Mouse (Mus musculus): ENCODE data around the gene Ikbke. TPM values are rescaled to one million over a fixed set of nuclear protein-coding genes. Genes with fewer than 3 reads are reported as not detected.

The Ikbke gene
- polyA plus RNA-seq, 1 experiment, result 1.9 TPM

DNA sequence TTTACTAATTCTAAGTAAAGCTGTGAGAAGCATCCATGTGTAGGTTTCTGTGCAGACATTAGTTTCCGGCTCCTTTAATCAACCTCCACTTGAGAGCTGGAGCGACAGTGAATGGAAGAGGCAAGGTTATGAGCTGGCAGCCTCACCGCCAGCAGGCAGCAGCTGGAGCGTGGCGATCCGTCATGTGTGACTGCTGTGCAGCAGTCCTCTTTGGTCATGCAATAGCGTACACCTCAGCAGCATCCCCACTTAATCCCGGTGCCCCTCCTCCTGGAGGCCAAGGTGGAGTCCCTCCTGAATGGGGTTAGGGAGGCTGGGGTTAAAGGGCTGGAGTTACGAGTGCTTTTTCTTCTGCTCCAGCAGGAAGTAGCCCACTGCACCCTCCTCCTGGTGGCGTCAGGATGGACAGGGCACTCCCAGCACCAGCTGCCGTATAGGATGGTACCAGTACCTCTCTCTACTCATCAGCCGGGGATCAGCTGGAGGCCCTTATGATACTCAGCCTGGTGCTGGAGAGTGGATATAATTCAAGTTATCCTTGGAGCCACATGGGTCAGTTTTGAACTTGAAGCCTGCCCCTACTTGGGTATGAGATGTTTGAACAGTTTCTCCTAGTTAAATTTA, 54.4 kb downstream of the Ikbke start:
- Histone ChIP-seq H3K4me1 (ENCODE audit: control insufficient read depth, insufficient read depth, low read length) (peaks cover 3% of the 10 kb centered on the region), H3K4me3 (ENCODE audit: insufficient read depth, low read length) (no peak overlapping the region), H3K27ac (ENCODE audit: insufficient read depth, low read length) (no peak overlapping the region)
- TF ChIP-seq CTCF (IDR thresholded peaks at IDR 0.05; ENCODE audit: extremely low read depth, insufficient read depth, low read length) (no peak), POLR2A (IDR thresholded peaks at IDR 0.05; ENCODE audit: extremely low read depth, insufficient read depth, low read length) (no peak)

DNA sequence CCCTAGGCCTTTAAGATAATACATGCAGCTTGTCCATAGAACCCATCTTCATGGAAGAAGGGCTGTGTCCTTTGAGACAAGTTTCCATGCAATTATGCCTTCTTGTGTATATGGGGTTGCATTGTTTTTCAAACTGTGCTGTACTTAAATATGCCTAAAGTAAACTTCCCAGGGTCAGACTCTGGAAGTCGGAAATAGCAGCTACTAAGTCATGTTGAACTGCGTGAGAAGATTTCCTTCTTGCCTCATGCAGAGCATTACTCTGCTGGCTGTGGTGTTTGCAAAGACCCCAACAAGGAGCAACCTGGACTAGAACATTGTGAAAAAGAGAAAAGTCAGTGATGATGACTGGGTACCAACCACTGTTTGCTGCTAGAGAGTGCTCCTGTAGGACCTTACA, 56.1 kb downstream of the Ikbke start:
- Histone ChIP-seq H3K27ac (ENCODE audit: insufficient read depth, low read length) (no peak overlapping the region), H3K4me1 (ENCODE audit: control insufficient read depth, insufficient read depth, low read length) (peaks cover 3% of the 10 kb centered on the region), H3K4me3 (ENCODE audit: insufficient read depth, low read length) (no peak overlapping the region)
- TF ChIP-seq POLR2A (IDR thresholded peaks at IDR 0.05; ENCODE audit: extremely low read depth, insufficient read depth, low read length) (no peak), CTCF (IDR thresholded peaks at IDR 0.05; ENCODE audit: extremely low read depth, insufficient read depth, low read length) (no peak)

DNA sequence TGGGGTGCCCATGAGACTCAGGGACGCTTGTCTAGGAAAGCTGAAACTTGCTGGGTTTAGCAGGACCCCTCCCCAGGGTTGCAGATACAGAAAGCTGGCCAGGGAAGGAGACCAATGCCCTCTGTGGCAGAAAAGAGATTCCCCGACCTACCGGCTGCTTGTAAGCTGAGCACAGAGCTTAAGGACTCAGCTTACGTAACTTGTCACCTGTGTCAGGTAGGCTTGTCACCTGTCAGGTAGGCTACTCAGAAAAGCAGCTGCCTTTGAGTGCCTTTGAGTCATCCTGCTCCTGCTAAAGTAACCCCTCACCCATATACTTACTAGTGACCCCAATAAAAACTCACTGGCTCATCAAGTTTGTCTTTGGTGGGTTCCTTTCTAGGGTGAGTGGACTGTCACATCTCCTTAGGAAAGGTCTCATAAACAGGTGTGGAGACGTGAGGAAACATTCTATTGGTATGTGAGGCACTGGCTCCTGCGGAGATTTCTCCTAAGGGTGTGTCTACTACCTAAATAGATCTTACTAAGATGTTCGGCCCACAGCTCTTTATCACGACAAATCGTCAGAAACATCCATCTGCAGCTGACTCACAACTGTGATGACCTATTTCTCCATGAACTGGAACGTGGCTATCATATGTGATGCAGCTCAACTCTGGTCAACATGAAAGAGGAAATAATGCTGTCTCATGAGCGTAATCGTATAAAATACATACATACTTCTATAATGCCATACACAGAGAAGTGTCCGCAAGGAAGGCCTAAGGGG, 57.4 kb downstream of the Ikbke start:
- TF ChIP-seq POLR2A (IDR thresholded peaks at IDR 0.05; ENCODE audit: extremely low read depth, insufficient read depth, low read length), result no peak
- Histone ChIP-seq H3K27ac (ENCODE audit: insufficient read depth, low read length) (no peak overlapping the region), H3K4me1 (ENCODE audit: control insufficient read depth, insufficient read depth, low read length) (peaks cover 3% of the 10 kb centered on the region; the same call in 1 of the 2 replicates), H3K4me3 (ENCODE audit: insufficient read depth, low read length) (no peak overlapping the region)

DNA sequence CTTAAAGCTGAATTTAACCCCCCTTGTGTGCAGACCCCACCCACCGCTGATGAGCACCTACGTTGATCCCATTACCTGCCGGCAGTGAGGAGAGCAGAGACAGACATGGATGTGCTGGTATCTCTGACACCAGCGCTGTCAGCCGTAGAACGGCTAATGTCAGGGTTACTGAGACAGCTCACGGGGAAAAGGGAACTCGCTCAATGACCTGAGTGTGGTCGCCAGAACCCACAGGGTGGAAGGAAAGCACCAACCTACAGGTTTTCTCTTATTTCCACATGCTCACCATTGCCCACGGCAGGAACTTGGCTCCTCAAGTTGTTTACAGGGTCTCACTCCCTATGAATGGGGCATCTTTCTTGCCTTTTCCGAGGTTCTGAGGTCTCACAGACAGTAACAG, 60.5 kb downstream of the Ikbke start:
- H3K27ac ChIP-seq (ENCODE audit: insufficient read depth, low read length), result no peak overlapping the region
- H3K4me1 ChIP-seq (ENCODE audit: control insufficient read depth, insufficient read depth, low read length), result peaks cover 3% of the 10 kb centered on the region; the same call in 1 of the 2 replicates
- H3K4me3 ChIP-seq (ENCODE audit: insufficient read depth, low read length), result no peak overlapping the region
- TF ChIP-seq POLR2A (IDR thresholded peaks at IDR 0.05; ENCODE audit: extremely low read depth, insufficient read depth, low read length) (no peak), CTCF (IDR thresholded peaks at IDR 0.05; ENCODE audit: extremely low read depth, insufficient read depth, low read length) (no peak)

DNA sequence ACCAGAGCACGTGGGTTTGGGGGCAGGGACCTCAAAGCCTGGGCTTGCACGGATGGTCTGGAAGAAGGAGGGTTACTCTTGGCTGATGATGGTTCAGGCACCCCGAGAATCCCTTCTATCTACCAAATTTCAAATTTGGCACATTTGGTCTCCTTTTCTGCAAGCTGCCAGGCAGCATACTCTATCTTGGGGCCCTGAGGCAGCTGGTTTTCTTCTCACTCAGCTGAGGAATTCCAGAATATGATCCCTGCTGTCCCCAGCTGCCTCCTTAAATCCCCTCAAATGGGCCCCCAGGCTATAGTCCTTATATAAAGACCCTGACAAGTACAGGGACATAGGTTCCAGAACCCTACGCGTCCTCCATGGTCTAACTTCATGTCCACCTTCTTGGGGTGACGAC, 66.0 kb downstream of the Ikbke start:
- H3K4me3 ChIP-seq (ENCODE audit: insufficient read depth, low read length), result no peak overlapping the region
- H3K4me1 ChIP-seq (ENCODE audit: control insufficient read depth, insufficient read depth, low read length), result no peaks in the 10 kb centered on the region
- H3K27ac ChIP-seq (ENCODE audit: insufficient read depth, low read length), result no peak overlapping the region
- no peak for TF ChIP-seq POLR2A (IDR thresholded peaks at IDR 0.05; ENCODE audit: extremely low read depth, insufficient read depth, low read length)
- TF ChIP-seq CTCF (IDR thresholded peaks at IDR 0.05; ENCODE audit: extremely low read depth, insufficient read depth, low read length), result no peak

DNA sequence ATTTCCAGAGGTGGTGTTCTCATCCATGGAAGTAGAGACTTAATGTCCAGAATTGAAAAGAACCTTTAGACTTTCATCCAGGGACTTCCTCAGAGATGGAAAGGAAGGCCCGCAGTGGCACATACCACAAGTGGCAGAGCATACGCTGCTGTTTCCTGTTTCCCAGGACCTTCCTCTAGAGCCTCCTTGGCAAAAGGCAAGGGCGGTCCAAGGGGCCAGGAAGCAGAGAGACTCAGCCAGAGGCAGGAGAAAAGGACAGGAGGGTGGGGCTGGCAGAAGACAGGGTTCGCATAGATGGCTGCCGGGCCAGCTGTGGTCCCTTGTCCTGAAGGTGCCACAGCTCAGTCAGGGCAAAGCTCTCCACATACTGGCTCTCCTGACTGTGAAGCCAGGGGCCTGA, 66.5 kb downstream of the Ikbke start:
- H3K4me1 ChIP-seq (ENCODE audit: control insufficient read depth, insufficient read depth, low read length), result no peaks in the 10 kb centered on the region
- no peak overlapping the region for H3K4me3 ChIP-seq (ENCODE audit: insufficient read depth, low read length)
- no peak overlapping the region for H3K27ac ChIP-seq (ENCODE audit: insufficient read depth, low read length)
- no peak for TF ChIP-seq CTCF (IDR thresholded peaks at IDR 0.05; ENCODE audit: extremely low read depth, insufficient read depth, low read length)
- TF ChIP-seq POLR2A (IDR thresholded peaks at IDR 0.05; ENCODE audit: extremely low read depth, insufficient read depth, low read length), result no peak

DNA sequence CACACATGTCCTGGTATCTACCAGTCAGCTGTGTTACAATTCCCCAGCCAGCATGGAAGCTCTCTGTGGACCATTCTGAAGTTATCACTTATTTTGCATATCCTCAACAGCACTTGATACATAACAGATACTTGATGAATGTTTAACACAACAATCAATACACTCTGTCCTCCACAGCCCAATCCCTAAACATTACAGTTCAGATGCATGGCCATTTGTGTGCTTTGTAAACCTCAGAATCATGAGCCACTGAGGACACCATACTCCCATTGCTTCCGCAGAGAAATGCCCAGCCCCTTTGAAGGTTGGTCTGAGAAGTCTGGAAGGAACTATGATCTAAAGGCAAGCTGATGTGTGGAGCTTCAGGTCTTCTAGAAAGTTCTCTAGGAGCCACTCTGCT, 67.8 kb downstream of the Ikbke start:
- Histone ChIP-seq H3K4me3 (ENCODE audit: insufficient read depth, low read length) (no peak overlapping the region), H3K27ac (ENCODE audit: insufficient read depth, low read length) (no peak overlapping the region)
- no peak for TF ChIP-seq POLR2A (IDR thresholded peaks at IDR 0.05; ENCODE audit: extremely low read depth, insufficient read depth, low read length)
- no peak for TF ChIP-seq CTCF (IDR thresholded peaks at IDR 0.05; ENCODE audit: extremely low read depth, insufficient read depth, low read length)

DNA sequence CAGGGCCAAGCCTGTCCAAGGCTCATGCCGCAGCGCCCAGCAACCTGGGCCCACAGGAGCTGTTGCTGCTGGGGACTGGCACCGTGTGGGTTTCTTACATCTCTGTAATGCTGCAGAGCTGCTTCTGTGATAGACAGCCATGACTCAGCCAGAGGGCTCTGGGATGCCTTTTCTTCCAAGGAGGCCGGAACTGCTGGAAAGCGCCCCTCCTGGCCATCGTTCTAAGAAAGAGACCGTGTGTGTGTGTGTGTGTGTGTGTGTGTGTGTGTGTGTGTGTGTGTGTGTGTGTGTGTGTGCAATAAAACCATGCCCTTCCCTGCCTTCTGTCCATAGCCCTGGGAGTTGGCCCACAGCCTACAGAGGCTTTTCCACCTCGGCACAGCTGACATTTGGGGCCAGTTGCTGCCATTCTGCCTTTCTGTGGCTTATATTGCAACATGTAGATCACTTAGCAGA, 69.4 kb downstream of the Ikbke start:
- Histone ChIP-seq H3K4me1 (ENCODE audit: control insufficient read depth, insufficient read depth, low read length) (no peaks in the 10 kb centered on the region), H3K27ac (ENCODE audit: insufficient read depth, low read length) (no peak overlapping the region)
- no peak for TF ChIP-seq POLR2A (IDR thresholded peaks at IDR 0.05; ENCODE audit: extremely low read depth, insufficient read depth, low read length)
- TF ChIP-seq CTCF (IDR thresholded peaks at IDR 0.05; ENCODE audit: extremely low read depth, insufficient read depth, low read length), result no peak

More for the DNA sequence above, 67.8 kb downstream of the Ikbke start:
- no peaks in the 10 kb centered on the region for H3K4me1 ChIP-seq (ENCODE audit: control insufficient read depth, insufficient read depth, low read length)

DNA sequence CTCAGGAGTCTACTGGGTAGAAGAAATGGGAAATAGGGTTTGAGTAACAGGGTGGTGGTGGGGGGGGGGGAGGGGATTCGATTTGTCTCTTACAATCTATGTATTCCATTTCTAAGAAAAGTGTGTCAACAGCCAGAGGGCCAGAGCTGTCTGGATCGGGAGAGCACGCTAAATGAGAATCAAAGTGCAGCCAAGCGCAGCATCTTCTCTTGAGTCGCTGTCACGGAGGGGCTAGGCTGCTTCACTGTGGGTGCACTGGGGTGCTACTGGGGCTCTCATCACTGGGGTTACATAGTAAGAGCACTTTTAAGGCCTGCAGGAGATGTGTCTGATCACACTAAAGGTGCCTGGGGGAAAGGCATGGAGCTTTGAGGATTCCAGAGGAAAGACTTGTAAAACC, 70.6 kb downstream of the Ikbke start:
- TF ChIP-seq POLR2A (IDR thresholded peaks at IDR 0.05; ENCODE audit: extremely low read depth, insufficient read depth, low read length) (no peak), CTCF (IDR thresholded peaks at IDR 0.05; ENCODE audit: extremely low read depth, insufficient read depth, low read length) (no peak)
- no peak overlapping the region for H3K4me3 ChIP-seq (ENCODE audit: insufficient read depth, low read length)
- no peak overlapping the region for H3K27ac ChIP-seq (ENCODE audit: insufficient read depth, low read length)
- no peaks in the 10 kb centered on the region for H3K4me1 ChIP-seq (ENCODE audit: control insufficient read depth, insufficient read depth, low read length)

More for the DNA sequence above, 69.4 kb downstream of the Ikbke start:
- no peak overlapping the region for H3K4me3 ChIP-seq (ENCODE audit: insufficient read depth, low read length)

DNA sequence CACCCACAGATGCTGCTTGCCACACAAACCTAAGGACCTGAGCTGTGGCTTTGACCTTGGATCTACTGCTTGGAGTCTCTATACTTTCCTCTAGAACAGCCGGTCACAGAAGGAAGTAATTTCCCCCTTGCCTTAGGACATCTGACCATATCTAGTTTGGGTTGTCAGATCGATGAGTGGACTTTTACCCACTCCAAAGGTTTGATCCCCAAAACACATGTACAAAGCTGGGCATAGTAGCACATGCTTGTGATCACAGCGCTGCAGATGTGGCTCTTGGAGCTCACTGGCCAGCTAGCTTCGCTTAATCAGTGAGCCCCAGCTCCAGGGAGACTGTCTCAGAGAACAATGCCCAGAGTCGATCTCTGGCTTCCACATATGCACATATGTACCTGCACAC, 71.3 kb downstream of the Ikbke start:
- H3K4me3 ChIP-seq (ENCODE audit: insufficient read depth, low read length), result no peak overlapping the region
- no peak overlapping the region for H3K27ac ChIP-seq (ENCODE audit: insufficient read depth, low read length)
- TF ChIP-seq POLR2A (IDR thresholded peaks at IDR 0.05; ENCODE audit: extremely low read depth, insufficient read depth, low read length) (no peak), CTCF (IDR thresholded peaks at IDR 0.05; ENCODE audit: extremely low read depth, insufficient read depth, low read length) (no peak)
- no peaks in the 10 kb centered on the region for H3K4me1 ChIP-seq (ENCODE audit: control insufficient read depth, insufficient read depth, low read length)
